8 mouse cellular contexts compared by ENCODE assay signal in the genomic region with DNA sequence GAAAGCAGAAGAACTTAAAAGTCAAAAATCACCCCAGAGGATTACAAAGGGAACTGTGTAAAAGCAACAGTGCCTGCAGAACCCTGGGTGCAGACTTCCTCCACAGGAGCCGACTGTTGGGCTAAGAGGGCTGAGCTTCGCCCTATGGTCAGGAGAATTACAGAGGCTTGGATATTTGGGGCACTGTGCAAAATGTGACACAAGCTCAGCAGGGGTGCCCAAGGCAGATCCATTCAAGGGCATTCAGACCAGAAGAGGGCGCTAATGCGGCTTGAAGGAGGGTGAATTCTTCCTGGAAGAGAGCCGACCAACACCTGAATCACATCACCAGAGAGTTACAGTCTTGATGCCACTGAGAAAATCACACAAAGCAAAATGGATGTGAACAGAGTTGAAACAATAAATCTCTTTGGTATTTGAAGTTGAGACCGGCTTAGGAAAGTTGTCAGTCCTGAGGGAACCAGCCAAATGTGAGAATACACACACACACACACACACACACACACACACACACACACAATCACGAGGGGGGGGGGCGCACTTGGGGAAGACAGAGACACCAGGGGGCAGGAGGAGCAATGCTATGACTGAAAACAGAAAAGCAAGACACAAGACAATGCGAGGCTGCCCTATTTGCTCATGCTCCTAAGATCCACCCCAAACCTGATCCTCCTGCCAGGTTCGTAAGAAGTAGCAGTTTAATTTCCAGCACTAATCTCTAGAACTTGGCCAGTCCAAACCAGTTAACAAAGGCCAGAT. TPM values are rescaled to one million over a fixed set of nuclear protein-coding genes. Genes with fewer than 3 reads are reported as not detected.
DNase-seq lines count a peak whose midpoint lies in the region; ATAC-seq and TF ChIP-seq lines count a peak whose summit lies in the region.

No protein-coding gene starts in this region.

- H3K27me3 ChIP-seq in neural tube, embryonic 15.5 days (replicated peaks): no peaks in the 10 kb centered on the region

- TF ChIP-seq CTCF in lung, adult 2 months (IDR thresholded peaks at IDR 0.05; ENCODE audit: insufficient read depth, low read length): peak; percentile 67

- H3K4me2 ChIP-seq in neural tube, embryonic 15.5 days: no peak overlapping the region

- no peak for ATAC-seq in neural tube, embryonic 15.5 days (ENCODE audit: low FRiP score)
- ATAC-seq in erythroid progenitor cell, adult 5-6 weeks (replicated peaks; ENCODE audit: low FRiP score, poor library complexity, severe bottlenecking): no peak

- H3K9ac ChIP-seq in neural tube, embryonic 15.5 days (replicated peaks): no peak overlapping the region

- H3K4me1 ChIP-seq in neural tube, embryonic 15.5 days: no peaks in the 10 kb centered on the region
- H3K4me1 ChIP-seq in lung, adult 2 months (ENCODE audit: control insufficient read depth, insufficient read depth, low read length): peaks cover 4% of the 10 kb centered on the region; the same call in 1 of the 2 replicates

- no peak overlapping the region for H3K4me3 ChIP-seq in neural tube, embryonic 15.5 days (replicated peaks)
- H3K4me3 ChIP-seq in lung, adult 2 months (replicated peaks; ENCODE audit: extremely low read depth, low read depth, low read length): no peak overlapping the region

- H3K27ac ChIP-seq in neural tube, embryonic 15.5 days (replicated peaks): no peak overlapping the region

- WGBS in neural tube, embryonic 15.5 days: 51% methylated on average over 10 of the region's 10 CpGs
- 49% methylated on average over 10 of the region's 10 CpGs for WGBS in lung, adult 2 months

- DNase-seq in neural tube, embryonic 10.5 days (ENCODE audit: extremely low spot score, low spot score): peak; percentile 58
- peak; percentile 58 to 88 for DNase-seq in adrenal gland, adult (ENCODE audit: inconsistent age in 2 of 2, low spot score in 1 of 2)
- DNase-seq in embryo, embryonic 10.5 days (ENCODE audit: low spot score): peak; percentile 78
- DNase-seq in induced T-regulatory cell, adult 2 months (ENCODE audit: low read depth): peak; percentile 89
- DNase-seq in lung, adult 2 months: peak; percentile 65
- DNase-seq in right cerebral cortex, postnatal 25 days: peak; percentile 36

- no peaks in the 10 kb centered on the region; the same call in 1 of the 2 replicates for H3K36me3 ChIP-seq in neural tube, embryonic 15.5 days

- no peak for TF ChIP-seq POLR2A in lung, adult 2 months (IDR thresholded peaks at IDR 0.05; ENCODE audit: borderline replicate concordance, extremely low read depth, low read depth, low read length)

- no peaks in the 10 kb centered on the region for H3K9me3 ChIP-seq in neural tube, embryonic 15.5 days (replicated peaks)

RNA-seq across cellular contexts. Expression of gene B3gntl1, which starts 20.2 kb away (rescaled TPM):
- polyA plus RNA-seq in neural tube, embryonic 15.5 days (2015; fragmentation: Nextera tagmentation; extraction: Ambion mirVana): 6.5 and 7.7 TPM in 2 replicates
- 5.5 and 8.0 TPM in 2 replicates for polyA plus RNA-seq in lung, adult 2 months (2012; rRNA removed)
- not detected in 2 replicates for total RNA-seq in erythroid progenitor cell, adult 5-6 weeks (2015; ENCODE audit: low replicate concordance)
- total RNA-seq in erythroid progenitor cell, adult 5-6 weeks (2017; ENCODE audit: low replicate concordance): 0.53 and 3.0 TPM in 2 replicates

RNA-seq across cellular contexts. Expression of gene Metrnl, which starts 48.6 kb away (rescaled TPM):
- 23.4 and 24.9 TPM in 2 replicates for polyA plus RNA-seq in neural tube, embryonic 15.5 days (2015; fragmentation: Nextera tagmentation; extraction: Ambion mirVana)
- polyA plus RNA-seq in lung, adult 2 months (2012; rRNA removed): 35.1 and 36.0 TPM in 2 replicates
- 2.2 and 6.7 TPM in 2 replicates for total RNA-seq in erythroid progenitor cell, adult 5-6 weeks (2015; ENCODE audit: low replicate concordance)
- 1.2 and 4.4 TPM in 2 replicates for total RNA-seq in erythroid progenitor cell, adult 5-6 weeks (2017; ENCODE audit: low replicate concordance)

Comparison
In these comparisons a context has a peak if more than half of its experiments do, and no peak if none do; other contexts are left out.
1. DNase-seq: peak in every context shown above with its lines; median percentile 89 in induced T-regulatory cell, adult 2 months; 78 in embryo, embryonic 10.5 days; 73 in adrenal gland, adult; 65 in lung, adult 2 months; 58 in neural tube, embryonic 10.5 days; 36 in right cerebral cortex, postnatal 25 days.